Mouse (Mus musculus): Measurements from ENCODE around the gene Rassf10.

DNA sequence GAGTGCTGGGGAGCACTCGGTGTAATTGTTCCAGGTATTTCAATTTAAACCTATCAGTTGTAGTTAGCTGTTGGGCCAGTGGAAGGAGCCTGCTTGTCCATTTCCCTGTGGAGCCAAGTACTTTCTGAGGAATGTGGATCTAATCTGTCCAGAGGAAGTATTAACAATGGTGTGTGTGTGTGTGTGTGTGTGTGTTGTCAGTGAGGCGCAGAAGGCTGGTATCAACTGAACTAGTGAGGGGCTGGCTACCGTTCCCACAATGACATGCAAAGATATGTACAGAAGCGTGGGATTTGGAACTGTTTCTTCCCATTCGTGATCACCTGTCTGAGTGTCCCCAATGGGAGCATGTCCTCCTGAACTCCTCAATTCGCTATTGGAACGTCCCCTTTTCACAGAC, 3.2 kb downstream of the Rassf10 start:
- TF ChIP-seq CTCF (IDR thresholded peaks at IDR 0.05; ENCODE audit: control insufficient read depth, insufficient read depth, insufficient replicate concordance, low read depth, low read length) (no peak), POLR2A (IDR thresholded peaks at IDR 0.05; ENCODE audit: control insufficient read depth, low read depth, low read length) (no peak)

Measured in testis, adult 2 months (tissue).